Mouse (Mus musculus) hindbrain, embryonic 16.5 days (tissue): Measurements from ENCODE around the gene Mrps27. TPM values are rescaled to one million over a fixed set of nuclear protein-coding genes. Genes with fewer than 3 reads are reported as not detected.
A peak's percentile ranks its signal among the peaks of the same experiment; 100 is the strongest.

Experiments used
- ATAC-seq: fragments of 200-750 bp; cut with Nextera tagmentation; 2 replicates; pipeline ENCODE4 v1.8.0; 2017; ENCODE audit warnings: moderate TSS enrichment, moderate library complexity
- H3K27ac ChIP-seq: fragments of 300-500 bp; sonication (generic); 2 replicates; pipeline ENCODE4 v1.5.1; 2014; ENCODE audit warnings: low read depth, mild to moderate bottlenecking, control low read depth, low read length, moderate library complexity
- H3K27me3 ChIP-seq: fragments of 300-500 bp; sonication (generic); replicated peaks from 2 replicates; pipeline ENCODE4 v1.6.1; 2014; ENCODE audit warnings: low read length; ENCODE audit not compliant: control insufficient read depth, insufficient read depth
- H3K36me3 ChIP-seq: fragments of 300-500 bp; sonication (generic); 2 replicates; pipeline ENCODE4 v1.6.1; 2014; ENCODE audit warnings: mild to moderate bottlenecking, low read length, moderate library complexity, mixed read lengths; ENCODE audit not compliant: control insufficient read depth, insufficient read depth
- H3K4me1 ChIP-seq: fragments of 300-500 bp; sonication (generic); 2 replicates; pipeline ENCODE4 v1.6.1; 2014; ENCODE audit warnings: low read depth, low read length; ENCODE audit not compliant: control insufficient read depth, insufficient read depth
- H3K4me2 ChIP-seq: fragments of 300-500 bp; sonication (generic); 2 replicates; pipeline ENCODE4 v1.6.1; 2014; ENCODE audit warnings: mild to moderate bottlenecking, low read length, control low read depth, moderate library complexity
- H3K4me3 ChIP-seq: fragments of 300-500 bp; sonication (generic); 2 replicates; pipeline ENCODE4 v1.5.1; 2014; ENCODE audit warnings: mild to moderate bottlenecking, low read length, control low read depth, moderate library complexity
- H3K9ac ChIP-seq: fragments of 300-500 bp; sonication (generic); 2 replicates; pipeline ENCODE4 v1.6.1; 2014; ENCODE audit warnings: low read depth, mild to moderate bottlenecking, control low read depth, low read length, moderate library complexity
- H3K9me3 ChIP-seq: fragments of 300-500 bp; sonication (generic); 2 replicates; pipeline ENCODE4 v1.6.1; 2014; ENCODE audit warnings: mild to moderate bottlenecking, low read length, moderate library complexity; ENCODE audit not compliant: control insufficient read depth
- WGBS: fragments of 180-500 bp; shearing (Covaris S2); extraction: QIAGEN DNeasy Blood & Tissue Kit; methylation state at CpG from one replicate; pipeline ENCODE4 v1.1.7; 2014; 5-methylcytosine and 5-hydroxymethylcytosine counted together
- polyA plus RNA-seq: library from polyadenylated mRNA; unstranded; fragments of >200 nt; fragmentation: Nextera tagmentation; extraction: Ambion mirVana; gene quantifications from 2 replicates; pipeline ENCODE4 v1.2.1, GENCODE M21; 2015

Gene Mrps27
- polyA plus RNA-seq, 1 experiment from 2014 or later, result 47.6 TPM

DNA sequence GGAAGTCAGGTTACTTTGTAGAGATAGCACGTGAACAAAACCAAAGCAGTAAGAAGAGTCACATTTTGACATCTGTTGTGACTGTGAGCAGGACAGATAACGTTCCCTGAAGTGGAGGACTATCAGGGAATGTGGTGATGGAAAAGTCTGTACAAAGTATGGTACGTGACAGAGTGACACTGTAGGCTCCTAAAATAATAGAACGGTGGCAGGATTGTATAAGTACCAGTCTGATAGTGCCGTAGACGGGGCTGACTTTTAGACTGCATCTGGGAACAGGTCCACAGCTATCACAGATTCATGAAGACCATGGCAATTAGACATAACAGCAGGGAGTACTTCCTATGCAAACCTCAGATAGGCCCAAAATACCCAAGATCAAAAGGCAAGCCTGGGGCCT is 3.1 kb upstream of the Mrps27 start:
- Histone ChIP-seq H3K36me3 (peaks cover 26% of the 10 kb centered on the region), H3K27me3 (no peaks in the 10 kb centered on the region), H3K4me3 (no peak overlapping the region)

DNA sequence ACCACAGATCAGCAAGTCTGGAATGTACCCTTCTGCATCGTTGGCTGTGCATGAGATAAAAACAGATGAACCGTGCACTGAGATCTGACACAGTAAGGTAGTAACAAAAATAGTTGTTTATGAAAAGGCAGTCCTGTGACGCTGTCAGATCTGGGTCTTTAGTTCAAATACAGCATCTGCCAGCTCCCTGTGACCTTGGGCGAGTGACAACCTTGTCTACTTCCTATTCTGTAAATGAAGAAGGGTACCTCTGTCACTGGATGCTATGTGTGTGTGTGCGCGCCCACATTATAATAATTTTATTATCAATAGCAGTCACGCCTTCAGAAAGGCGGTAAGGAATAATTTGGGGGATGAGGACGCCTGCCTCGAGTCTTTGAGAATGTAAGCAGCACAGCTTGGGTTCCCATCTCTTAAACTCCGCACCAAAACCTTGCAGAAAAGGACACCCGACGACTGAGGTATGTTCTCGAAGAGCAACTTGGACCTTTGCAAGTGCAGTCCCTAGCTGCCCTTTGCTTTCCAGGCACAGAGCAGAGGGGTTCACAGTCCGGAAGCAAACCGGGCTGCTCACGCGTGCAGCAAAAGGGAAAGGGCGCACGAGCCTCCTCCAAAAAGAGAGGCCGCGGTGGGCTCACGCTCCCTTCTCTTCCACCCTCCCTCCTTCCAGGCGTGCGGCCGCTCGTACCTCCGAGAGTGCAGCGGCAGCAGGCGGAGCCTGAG is 549 bp upstream of the Mrps27 start:
- peaks cover 19% of the 10 kb centered on the region for H3K36me3 ChIP-seq
- no peaks in the 10 kb centered on the region for H3K27me3 ChIP-seq
- H3K27ac ChIP-seq, result peak overlapping the region; percentile 92
- H3K4me3 ChIP-seq, result peak overlapping the region; percentile 91
- H3K4me1 ChIP-seq, result peaks cover 12% of the 10 kb centered on the region
- H3K9me3 ChIP-seq, result no peaks in the 10 kb centered on the region
- WGBS, result 2% methylated on average over 24 of the region's 30 CpGs
- H3K4me2 ChIP-seq, result peak overlapping the region; percentile 61
- H3K9ac ChIP-seq, result peak overlapping the region; percentile 93
- ATAC-seq, result peak; percentile 87

More for the DNA sequence above, 3.1 kb upstream of the Mrps27 start:
- no peak overlapping the region for H3K27ac ChIP-seq
- no peak for ATAC-seq
- 93% methylated on average over 6 of the region's 6 CpGs for WGBS
- H3K4me1 ChIP-seq, result peaks cover 12% of the 10 kb centered on the region
- H3K4me2 ChIP-seq, result no peak overlapping the region
- H3K9ac ChIP-seq, result no peak overlapping the region
- H3K9me3 ChIP-seq, result no peaks in the 10 kb centered on the region

DNA sequence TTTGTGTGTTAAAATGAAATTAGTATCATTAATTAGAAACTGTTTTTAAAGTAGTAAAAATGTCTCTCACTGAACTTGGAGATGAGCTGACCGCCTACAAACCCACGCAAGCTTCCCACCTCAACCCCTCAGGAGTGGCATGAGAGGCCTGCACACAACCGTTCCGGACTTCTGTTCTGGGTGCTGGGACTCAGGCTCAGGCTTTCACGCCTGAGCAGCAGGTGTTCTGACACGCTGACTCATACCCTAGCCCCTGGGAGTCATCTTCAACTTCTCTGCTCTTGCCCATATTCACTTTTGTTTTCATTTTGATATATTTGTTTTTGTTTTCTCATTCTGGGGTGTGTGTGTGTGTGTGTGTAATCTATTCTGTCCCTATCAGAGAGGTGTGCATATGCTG is 5.4 kb downstream of the Mrps27 start:
- no peaks in the 10 kb centered on the region for H3K9me3 ChIP-seq
- H3K4me1 ChIP-seq, result peaks cover 10% of the 10 kb centered on the region
- H3K27ac ChIP-seq, result no peak overlapping the region
- no peak overlapping the region for H3K4me2 ChIP-seq
- H3K27me3 ChIP-seq, result no peaks in the 10 kb centered on the region
- no peak overlapping the region for H3K9ac ChIP-seq
- H3K36me3 ChIP-seq, result peaks cover 7% of the 10 kb centered on the region; the same call in 1 of the 2 replicates
- H3K4me3 ChIP-seq, result no peak overlapping the region
- 91% methylated on average over 6 of the region's 6 CpGs for WGBS
- no peak for ATAC-seq

DNA sequence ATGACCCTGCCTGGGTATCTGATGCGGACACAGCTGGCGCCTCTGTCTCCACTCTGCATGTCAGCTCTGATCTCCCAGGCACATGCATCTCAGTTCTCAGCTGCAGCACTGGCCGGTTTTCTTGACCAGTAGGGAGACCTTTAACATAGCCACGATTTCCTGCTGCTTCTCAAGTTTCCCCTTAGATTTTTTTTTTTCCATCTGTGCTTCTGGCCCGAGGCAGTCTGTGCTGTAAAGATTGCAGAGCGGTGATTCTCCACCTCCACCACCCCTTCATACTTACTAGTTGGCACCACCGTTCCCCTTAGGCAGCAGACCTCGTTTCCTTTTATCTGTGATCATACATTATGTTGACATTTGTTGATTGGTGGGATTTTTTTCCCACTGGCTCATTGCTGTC is 6.6 kb downstream of the Mrps27 start:
- no peak for ATAC-seq
- no peak overlapping the region for H3K4me2 ChIP-seq
- no peak overlapping the region for H3K27ac ChIP-seq
- H3K4me3 ChIP-seq, result no peak overlapping the region
- no peaks in the 10 kb centered on the region for H3K27me3 ChIP-seq
- H3K9me3 ChIP-seq, result no peaks in the 10 kb centered on the region
- 76% methylated on average over 8 of the region's 8 CpGs for WGBS
- no peak overlapping the region for H3K9ac ChIP-seq
- H3K36me3 ChIP-seq, result peaks cover 7% of the 10 kb centered on the region; the same call in 1 of the 2 replicates
- H3K4me1 ChIP-seq, result peaks cover 5% of the 10 kb centered on the region

DNA sequence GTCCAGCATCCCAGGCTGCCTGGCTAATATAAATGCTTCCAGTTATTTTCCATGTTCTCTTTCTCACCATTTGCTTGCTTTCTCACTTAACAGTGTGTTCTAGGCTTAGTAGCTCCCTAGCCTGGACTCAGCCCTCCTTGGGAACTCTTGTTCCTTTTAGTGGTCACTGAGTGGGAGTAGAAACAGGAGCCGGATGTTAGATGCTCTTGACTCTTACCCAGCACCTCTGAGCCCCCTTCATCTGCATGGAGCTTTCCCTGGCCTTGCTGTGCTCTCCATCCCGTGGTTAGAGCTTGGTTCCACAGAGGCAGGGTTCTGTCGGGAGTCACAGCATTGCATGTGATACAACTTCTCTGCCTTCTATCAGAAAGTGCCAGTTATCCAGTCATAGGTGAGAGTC is 7.0 kb downstream of the Mrps27 start:
- no peak overlapping the region for H3K27ac ChIP-seq
- no peaks in the 10 kb centered on the region for H3K9me3 ChIP-seq
- no peak overlapping the region for H3K9ac ChIP-seq
- H3K4me2 ChIP-seq, result no peak overlapping the region
- WGBS, result 87% methylated on average over 3 of the region's 3 CpGs
- peaks cover 5% of the 10 kb centered on the region for H3K4me1 ChIP-seq
- no peaks in the 10 kb centered on the region for H3K27me3 ChIP-seq
- no peak for ATAC-seq
- no peak overlapping the region for H3K4me3 ChIP-seq
- peaks cover 7% of the 10 kb centered on the region; the same call in 1 of the 2 replicates for H3K36me3 ChIP-seq

DNA sequence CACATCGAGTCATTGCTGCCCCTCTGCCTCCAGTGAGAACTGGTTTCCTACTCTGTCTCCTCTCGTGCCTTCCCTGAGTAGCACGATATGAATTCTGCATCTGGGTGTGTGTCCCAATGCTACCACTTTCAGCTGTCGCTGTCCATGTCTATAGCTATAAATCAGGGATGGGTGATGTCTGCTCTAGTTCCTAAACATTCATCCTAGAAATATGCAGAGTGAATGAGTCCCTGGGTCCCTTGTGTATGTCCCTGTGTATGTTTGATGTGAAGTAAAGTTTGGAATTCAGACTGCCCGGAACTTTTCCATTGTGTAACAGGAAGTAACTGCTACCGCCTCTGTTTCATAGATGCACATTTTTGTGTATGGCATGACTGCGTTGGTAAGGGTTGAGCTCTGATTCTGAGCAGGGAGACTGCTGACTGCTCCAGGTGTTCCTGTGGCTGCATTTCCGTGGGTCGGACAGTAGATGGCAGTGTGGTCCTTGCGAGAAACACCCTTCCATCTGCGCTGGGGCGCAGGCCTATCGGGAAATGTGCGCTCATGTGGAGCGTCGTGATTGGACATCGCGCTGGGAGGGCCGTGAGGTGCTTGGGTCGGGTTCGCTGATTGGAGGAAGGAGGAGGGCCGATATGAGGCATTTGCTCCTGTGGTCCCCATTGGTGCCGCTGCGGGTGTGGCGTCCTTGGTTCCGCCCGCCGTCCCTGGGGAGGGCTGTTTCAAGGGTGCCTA is 8.3 kb downstream of the Mrps27 start:
- peak; percentile 100 for ATAC-seq
- H3K9ac ChIP-seq, result peak overlapping the region; percentile 65; the same call in 1 of the 2 replicates
- H3K4me1 ChIP-seq, result peaks cover 5% of the 10 kb centered on the region
- peaks cover 7% of the 10 kb centered on the region; the same call in 1 of the 2 replicates for H3K36me3 ChIP-seq
- H3K27ac ChIP-seq, result peak overlapping the region; percentile 86
- H3K4me2 ChIP-seq, result peak overlapping the region; percentile 79
- peak overlapping the region; percentile 41 for H3K4me3 ChIP-seq
- WGBS, result 11% methylated on average over 28 of the region's 28 CpGs
- H3K27me3 ChIP-seq, result no peaks in the 10 kb centered on the region
- H3K9me3 ChIP-seq, result no peaks in the 10 kb centered on the region

DNA sequence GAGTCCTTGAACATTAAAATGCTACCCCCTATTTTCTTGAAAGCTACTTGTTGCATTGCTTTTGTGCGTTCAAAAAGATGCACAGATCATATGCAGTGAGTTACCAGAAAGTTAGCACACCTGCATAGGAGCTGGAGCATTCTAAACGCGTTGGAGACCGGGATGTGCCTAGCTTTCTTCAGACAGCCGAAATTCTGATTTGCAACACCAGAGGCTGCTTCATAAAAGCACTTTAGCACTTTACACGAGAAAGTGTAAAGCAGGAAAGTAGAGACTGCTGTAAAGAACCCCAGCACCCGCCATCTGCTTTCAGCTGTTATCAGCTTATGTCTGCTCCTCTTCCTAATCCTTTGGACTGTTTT is 8.9 kb downstream of the Mrps27 start:
- no peaks in the 10 kb centered on the region for H3K27me3 ChIP-seq
- no peak for ATAC-seq
- H3K27ac ChIP-seq, result peak overlapping the region; percentile 86
- no peaks in the 10 kb centered on the region for H3K9me3 ChIP-seq
- peaks cover 5% of the 10 kb centered on the region for H3K4me1 ChIP-seq
- WGBS, result 11% methylated on average over 7 of the region's 7 CpGs
- peak overlapping the region; percentile 65 for H3K9ac ChIP-seq
- 0 out of 2 replicates have a peak, but pooled peaks cover 4% of the 10 kb centered on the region for H3K36me3 ChIP-seq
- peak overlapping the region; percentile 41 for H3K4me3 ChIP-seq
- peak overlapping the region; percentile 79 for H3K4me2 ChIP-seq

DNA sequence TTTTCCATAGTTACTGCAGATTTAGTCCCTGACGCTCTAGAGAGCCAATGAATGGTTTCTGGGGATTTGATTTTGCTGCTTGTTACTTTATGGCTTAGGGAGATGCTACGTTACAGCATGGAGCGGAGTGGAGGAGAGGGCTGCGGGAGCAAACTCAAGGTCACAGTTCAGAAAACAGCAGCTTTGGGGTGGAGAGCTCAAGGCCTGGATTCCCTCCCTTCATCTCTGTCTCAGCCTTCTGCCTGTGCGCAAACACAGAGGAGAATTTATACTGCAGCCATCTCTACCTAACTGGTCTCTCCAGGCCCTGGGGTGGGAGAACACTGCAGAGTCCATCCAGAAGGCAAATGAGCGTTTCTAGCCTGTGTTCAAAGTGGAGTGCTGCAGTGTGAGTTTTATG is 10.5 kb downstream of the Mrps27 start:
- ATAC-seq, result no peak
- Histone ChIP-seq H3K9ac (no peak overlapping the region), H3K4me3 (no peak overlapping the region), H3K36me3 (0 out of 2 replicates have a peak, but pooled peaks cover 3% of the 10 kb centered on the region), H3K4me1 (peaks cover 5% of the 10 kb centered on the region), H3K27me3 (no peaks in the 10 kb centered on the region), H3K27ac (no peak overlapping the region), H3K4me2 (no peak overlapping the region), H3K9me3 (no peaks in the 10 kb centered on the region)
- 85% methylated on average over 6 of the region's 6 CpGs for WGBS

DNA sequence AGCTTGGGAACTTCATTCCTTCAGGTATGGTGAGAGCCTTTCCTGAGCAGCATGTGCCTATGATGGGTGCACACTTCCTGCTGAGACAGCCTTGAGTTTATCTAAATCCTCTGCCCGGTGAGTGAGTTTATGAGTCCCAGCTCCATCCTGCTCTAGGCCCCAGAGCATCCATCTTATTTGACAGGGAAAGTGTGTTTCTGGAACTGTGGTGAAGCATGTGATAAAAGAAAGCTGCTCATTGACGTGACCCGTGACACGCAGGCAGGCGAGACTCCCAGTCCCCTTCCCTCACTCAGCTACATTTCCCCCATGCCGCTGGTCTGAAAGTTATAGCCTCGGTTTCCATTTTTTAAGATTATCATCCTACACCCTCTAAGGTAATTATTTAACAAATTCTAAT is 11.3 kb downstream of the Mrps27 start:
- H3K4me3 ChIP-seq, result no peak overlapping the region
- H3K9me3 ChIP-seq, result no peaks in the 10 kb centered on the region
- H3K27me3 ChIP-seq, result no peaks in the 10 kb centered on the region
- H3K27ac ChIP-seq, result no peak overlapping the region
- ATAC-seq, result no peak
- no peak overlapping the region for H3K4me2 ChIP-seq
- H3K4me1 ChIP-seq, result peaks cover 5% of the 10 kb centered on the region
- no peak overlapping the region for H3K9ac ChIP-seq
- WGBS, result 70% methylated on average over 7 of the region's 7 CpGs
- H3K36me3 ChIP-seq, result 0 out of 2 replicates have a peak, but pooled peaks cover 3% of the 10 kb centered on the region
